Mouse (Mus musculus): Measurements from ENCODE around the gene Srgap2.

DNA sequence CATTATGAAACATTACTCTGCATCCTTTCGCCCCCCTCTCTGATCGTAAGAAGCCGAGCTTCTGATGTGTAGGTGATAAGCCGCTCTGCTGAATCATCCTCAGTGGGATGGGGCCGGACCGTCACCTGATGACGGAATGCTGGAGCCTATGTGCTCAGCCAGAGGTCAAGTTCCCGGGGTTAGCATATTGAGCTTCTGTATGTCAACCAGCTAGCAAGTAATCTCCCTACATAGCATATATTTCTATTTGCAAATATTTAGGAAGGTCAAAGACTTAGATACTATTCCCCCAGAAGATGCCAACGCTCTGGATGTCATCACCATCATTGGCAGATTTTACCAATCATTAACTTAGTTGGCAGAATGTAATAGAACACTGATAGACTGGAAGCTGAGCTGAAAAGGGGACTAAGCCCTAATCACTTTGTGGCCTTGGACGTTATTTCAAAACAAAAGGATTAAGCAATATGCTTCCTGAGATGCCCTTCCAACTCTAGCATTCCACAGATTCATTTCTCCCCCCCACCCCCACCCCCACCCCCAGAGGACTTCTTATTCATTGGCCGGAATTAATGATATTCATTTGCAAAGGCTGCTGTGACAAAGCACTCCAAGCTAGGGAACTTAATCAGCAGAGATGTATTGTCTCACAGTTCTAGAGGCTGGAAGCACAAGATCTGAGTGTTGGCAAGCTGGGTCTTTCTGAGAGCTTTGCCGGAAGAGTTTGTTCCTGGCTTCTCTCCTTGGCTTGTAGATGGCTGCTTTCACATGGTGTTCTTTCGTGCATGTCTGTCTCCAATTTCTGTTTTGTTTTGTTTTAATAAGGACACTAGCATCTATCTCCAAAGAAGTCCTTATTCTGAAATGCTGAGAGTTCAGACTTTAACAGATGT lies 19.9 kb upstream of the Srgap2 start:
- TF ChIP-seq CTCF (IDR thresholded peaks at IDR 0.05; ENCODE audit: low read depth, low read length) (no peak), TAL1 (conservative IDR thresholded peaks at IDR 0.05; ENCODE audit: low read depth, low read length) (no peak)

Measured in G1E (cell line).